Mouse (Mus musculus): ENCODE measurements around the gene Wnt10a. TPM values are rescaled to one million over a fixed set of nuclear protein-coding genes. Genes with fewer than 3 reads are reported as not detected.

The Wnt10a gene
- under 1 TPM; 0.13 to 0.27 TPM for total RNA-seq (2021)
- long read RNA-seq, experiment 1, partial matches to known transcripts, result 1 of 2 reads
- long read RNA-seq, experiment 1, other reads (novel, unspliced or antisense), result 1 of 2 reads
- long read RNA-seq, experiment 2, partial matches to known transcripts, result 1 of 1 reads
- long read RNA-seq, experiment 2, other reads (novel, unspliced or antisense), result 0 of 1 reads

DNA sequence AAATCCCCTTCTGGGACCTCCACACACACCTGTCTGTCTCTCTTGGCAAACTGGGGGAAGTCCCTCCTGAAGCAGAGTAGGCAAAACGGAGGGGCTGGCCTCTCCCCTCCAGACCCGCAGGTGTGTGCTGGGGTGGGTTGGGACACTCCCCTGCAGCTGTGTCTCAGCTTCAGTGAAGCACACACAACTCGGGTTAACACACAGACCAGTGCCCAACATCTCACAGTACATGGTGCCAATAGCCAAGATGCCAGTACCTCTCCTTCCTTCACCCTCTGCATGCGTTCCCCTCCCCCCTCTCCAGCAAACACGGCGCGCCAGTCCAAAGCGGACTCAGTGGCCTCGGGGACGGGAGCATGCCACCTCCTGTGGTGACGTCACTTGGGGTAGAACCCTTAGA is at the start of gene Wnt10a:
Wnt10a (plus strand) TSS at position 268 of the 400 bp plus-strand sequence.
- no peak for DNase-seq (ENCODE audit: low spot score in 2 of 2)

DNA sequence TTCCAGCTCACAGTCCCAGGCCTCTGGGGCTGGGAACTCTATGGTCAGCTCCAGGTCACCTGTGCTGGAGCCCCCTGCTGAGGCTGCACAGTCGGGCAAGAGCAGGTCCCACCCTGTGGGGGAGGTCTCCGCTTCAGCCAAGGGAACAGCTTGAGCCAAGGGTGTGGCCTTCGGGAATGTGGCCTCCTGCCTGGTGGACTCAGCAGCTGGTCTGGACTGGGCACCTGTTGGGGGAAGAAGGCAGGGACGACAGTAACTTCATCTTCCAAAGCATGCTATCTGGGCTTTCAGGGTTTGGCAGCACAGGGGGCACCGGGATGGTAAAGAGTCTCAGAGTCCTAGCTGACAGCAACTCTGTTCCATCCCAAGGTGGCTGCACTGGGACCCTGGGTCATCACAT is 44.0 kb upstream of the Wnt10a start:
- DNase-seq (ENCODE audit: low spot score in 2 of 2), result peak in 1 of 2 experiments; percentile 21

DNA sequence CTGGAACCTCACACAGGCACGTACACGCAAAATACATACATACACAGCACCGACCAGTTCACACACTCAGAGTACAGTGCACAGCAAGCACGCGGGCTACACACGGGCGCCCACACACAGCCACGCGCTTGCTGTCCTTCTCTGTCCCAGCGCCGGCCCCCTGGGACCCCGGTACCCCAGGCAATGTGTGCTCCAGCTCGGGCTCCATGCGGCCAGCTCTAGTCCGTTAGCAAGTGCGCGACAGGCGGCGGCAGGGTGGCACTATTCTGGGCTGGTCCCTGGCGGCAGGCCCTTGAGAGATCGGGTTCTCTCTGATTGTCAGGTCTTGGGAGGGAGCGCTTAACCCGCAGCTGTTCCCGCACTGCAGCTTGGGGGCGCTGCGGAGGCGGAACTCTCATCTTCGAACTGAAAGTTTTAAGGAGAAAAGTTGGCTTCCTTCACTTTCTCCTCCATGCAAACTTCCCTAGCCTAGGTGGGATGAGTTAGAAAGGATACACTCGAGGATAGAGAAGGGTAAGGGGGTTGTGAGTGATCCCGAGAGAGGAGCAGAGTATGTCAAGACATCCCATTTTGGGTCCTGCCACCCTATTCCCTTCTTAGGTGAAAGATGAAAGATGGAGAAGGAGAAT is 42.6 kb upstream of the Wnt10a start, which contains the start of gene Prkag3:
Prkag3 (minus strand) TSS at position 579 of the 629 bp plus-strand sequence.
- DNase-seq (ENCODE audit: low spot score in 2 of 2), result peak; percentile 60 to 73

DNA sequence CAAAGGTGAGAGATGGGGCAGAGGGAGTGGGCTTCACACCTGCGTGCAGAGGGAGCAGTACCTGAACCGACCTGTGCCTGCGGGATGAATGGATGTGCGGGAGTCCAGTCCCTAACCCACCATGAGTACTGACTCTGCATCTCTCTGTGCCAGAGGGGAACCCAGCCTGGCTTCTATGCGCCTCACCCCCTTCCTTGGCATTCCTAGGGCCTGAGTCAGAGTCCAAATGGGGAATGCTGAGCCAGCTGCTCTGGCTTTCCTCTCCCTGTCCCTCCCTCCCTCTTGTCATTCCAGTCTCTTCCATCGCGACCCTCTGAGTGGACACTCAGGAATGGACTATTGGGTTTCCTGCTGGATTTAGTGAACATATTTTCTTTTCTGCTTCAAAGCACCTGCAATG is 42.0 kb upstream of the Wnt10a start:
- DNase-seq (ENCODE audit: low spot score in 2 of 2), result peak in 1 of 2 experiments; percentile 55

DNA sequence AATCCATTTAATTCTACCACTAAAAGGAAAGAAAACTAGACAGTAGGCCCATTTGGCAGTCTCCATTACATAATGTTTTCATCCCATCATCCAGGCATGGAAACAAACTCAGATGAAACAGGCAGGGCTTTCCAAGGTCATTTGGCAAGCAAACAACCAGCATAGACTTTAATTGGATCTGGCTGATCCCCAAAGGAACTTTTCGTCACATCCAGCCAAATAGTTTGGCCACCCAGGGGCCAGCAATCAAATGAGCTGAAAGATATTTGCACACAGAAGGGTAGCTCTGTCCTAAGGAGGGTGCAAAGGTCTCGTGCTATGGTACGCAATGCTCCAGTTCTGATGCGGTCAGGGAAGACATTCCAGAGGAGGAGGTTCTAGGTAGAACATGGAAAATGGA is 40.6 kb upstream of the Wnt10a start:
- no peak for DNase-seq (ENCODE audit: low spot score in 2 of 2)

DNA sequence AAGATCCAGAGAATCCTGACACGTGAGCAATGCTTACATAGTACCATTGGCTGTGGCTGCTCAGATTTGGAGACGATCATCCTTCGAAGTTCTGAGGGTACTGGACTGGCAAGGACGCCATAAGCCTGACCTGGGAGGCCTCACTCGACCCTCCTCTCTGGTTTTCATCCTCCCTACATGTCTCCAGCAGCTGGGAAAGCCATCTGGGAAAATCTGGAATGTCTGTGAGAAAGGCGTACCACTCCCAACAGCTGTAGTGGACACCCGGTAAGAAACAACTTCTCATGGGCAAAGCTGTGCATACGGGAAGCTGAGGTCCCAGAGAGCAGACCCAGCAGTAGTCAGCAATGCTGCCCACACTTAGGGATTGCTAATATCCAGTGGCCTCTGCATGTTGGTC is 39.2 kb upstream of the Wnt10a start:
- DNase-seq (ENCODE audit: low spot score in 2 of 2), result no peak

DNA sequence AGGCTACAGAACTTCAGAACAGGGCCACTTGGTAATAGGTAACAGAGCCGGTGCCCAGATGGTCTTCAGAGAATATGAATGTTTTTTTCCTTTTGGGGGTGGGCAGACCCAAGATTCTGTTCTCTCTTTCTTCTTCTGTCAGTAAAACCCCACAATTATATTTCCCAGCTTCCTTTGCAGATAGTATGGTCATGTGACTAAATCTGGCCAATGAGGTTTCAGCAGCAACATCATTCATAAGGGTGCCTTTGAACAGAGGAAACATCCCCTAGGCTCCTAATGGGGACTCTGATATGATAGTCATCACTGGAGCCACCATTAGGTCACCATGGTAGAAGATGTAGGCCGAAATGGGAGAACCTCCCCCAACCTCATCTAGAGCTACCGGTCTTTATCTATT is 38.5 kb upstream of the Wnt10a start:
- DNase-seq (ENCODE audit: low spot score in 2 of 2), result no peak

DNA sequence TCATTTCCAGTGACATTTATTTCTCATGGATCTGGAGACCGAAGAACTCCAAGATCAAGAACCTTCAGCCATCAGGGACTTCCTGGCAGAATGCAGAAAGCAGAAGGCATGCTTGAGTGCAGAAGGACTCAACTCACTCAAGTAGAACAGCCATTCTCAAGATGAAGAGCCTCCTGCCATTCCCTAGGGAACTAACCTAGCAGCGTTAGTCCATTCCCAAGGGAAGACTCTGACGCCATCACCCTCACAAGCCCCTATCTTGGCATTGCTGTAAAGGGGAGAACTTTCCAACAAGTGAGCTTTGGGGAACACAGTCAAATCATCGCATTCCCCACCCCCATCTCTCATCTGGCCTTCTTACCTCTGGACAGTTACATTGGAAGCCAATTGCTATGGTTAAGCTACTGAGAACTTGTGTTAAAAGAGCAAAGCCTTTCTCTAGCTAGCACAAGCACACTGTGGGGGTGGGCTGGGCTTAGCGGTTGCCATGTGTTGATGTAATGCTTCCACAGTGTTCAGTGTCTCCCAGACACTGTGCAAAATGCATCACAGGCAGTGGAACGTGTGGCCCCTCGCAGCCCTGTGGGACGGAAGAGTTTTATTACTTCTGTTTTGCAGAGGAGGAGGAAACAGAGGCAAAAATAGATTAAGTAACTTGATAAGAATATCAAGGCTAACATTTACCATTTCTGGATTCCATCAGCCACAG is 37.9 kb upstream of the Wnt10a start:
- no peak for DNase-seq (ENCODE audit: low spot score in 2 of 2)

DNA sequence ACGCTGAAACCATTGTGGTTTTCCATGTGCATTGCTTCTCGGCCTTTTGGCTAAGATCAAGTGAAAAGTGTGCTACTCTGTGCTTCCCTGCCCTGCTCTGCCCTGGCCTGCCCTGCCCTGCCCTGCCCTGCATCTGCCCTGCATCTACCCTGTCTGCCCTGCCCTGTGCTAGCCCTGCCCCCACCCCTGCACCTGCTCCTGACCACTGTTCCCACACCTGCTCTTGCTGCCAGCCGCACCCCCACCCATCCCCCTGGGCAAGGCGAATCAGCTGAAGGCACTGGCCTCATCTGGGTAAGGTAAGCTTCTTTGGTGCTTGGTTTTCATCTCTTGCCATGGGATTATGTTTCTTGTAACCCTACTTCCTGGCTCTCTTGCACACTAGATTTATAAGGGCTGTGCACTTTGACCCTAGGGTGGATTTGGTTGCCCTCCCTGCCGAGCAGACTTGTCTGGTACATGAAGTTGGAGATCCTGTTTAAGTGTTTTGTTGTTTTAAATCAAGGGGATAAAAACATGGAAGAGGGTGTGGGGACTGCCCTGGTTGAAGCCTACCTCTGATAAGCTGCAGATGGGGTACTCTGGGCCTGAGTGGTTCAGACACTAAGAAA is 37.0 kb upstream of the Wnt10a start:
- DNase-seq (ENCODE audit: low spot score in 2 of 2), result no peak

DNA sequence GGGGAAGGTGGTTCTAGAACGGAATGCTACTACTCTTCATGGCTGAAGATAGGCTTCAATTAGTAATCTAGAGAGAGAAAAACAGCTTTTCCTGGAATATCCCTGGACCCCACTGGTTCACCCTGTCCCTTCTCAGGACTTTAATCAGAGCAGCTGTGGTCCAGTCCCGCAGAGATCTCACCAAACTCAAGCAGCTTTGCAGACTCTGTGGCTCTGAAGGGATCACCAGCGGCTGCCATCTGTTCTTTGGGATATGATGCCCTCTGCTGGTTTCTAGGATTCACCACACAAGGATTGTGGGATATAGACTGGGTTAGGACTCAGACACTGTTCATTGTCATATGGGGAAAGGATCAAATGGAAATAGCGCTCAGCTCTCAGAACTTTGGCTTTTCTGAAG is 31.5 kb upstream of the Wnt10a start:
- DNase-seq (ENCODE audit: low spot score in 2 of 2), result no peak

DNA sequence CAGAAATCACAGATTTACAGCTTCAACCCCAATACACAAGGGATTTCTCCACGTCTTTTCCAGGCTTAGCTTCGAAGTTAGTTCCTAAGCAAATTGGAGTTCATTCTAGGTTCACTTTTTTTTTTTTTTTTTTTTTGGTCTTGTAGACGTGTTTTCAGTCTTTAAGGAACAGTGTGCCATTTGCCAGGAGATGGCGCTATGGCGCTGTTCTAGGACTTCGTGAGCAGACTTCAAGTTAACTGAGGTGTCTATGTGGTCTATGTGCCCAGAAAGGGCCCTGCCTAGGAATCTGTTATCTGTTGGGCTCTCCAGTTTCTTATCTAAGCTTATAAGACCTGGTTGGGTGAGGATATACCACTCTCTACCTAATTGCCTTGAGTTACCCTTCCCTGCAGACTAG is 28.2 kb upstream of the Wnt10a start:
- DNase-seq (ENCODE audit: low spot score in 2 of 2), result peak in 1 of 2 experiments; percentile 75

DNA sequence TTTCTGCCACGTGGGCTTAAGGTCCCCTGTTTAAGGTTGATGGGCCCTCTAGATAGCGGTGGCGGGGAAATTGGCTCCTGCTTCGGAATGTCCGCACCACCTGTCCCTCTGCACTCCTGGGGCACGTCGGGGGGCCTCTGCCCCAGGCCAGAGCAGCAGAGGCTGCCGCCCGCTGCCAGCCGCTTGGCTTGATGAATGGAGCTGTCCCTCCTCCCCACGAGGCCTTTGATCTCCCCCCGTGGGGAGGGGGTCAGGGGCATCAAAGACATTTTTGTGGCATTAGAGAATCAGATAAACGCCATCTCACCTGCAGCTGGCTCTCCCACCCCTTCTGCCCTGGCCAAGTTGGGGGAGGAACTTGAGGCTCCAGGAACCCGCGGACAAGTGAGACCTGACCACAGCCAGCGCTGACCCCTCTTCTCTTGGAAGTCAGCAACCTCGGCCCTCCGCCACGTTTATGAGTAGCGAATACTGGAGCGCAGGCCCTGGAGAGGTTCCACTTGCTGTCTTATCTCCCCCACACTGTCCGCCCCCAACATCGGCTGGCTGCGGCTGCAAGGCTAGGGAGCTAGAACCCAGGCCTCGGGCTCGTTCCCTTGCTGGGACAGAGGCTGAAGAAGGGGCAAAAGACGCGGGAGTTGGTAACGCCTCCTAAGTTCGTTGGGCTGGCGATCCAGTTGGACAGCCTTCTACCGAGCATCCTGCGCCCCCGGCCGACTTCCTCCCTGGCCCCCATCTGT is 20.4 kb upstream of the Wnt10a start:
- DNase-seq (ENCODE audit: low spot score in 2 of 2), result no peak

DNA sequence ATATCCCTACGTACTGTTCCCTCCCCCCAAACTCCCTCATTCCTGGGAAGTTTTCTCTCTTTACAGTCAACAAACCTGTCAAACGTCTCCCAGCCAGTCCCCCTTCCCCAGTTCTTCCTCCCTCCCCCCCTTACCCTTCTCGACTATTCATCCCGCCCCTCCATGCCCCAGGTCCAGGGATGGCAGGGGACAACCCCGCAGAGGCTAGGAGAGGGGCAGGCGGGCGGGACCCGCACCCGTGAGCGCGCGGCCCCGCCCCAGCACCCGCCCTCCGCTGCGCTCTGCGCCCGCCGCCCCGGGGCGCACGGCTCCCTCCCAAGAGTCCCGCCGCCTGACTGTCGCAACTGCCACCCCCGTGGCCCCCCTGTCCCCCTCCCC is 19.9 kb upstream of the Wnt10a start:
- DNase-seq (ENCODE audit: low spot score in 2 of 2), result no peak

DNA sequence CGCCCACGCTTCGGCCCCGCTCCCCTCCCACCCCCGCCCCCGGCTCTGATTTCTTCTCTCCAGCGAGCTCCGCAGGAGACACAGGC is 19.6 kb upstream of the Wnt10a start, which contains the start of gene Wnt6:
Wnt6 (plus strand) TSS at position 48 of the 86 bp plus-strand sequence.
- DNase-seq (ENCODE audit: low spot score in 2 of 2), result no peak

DNA sequence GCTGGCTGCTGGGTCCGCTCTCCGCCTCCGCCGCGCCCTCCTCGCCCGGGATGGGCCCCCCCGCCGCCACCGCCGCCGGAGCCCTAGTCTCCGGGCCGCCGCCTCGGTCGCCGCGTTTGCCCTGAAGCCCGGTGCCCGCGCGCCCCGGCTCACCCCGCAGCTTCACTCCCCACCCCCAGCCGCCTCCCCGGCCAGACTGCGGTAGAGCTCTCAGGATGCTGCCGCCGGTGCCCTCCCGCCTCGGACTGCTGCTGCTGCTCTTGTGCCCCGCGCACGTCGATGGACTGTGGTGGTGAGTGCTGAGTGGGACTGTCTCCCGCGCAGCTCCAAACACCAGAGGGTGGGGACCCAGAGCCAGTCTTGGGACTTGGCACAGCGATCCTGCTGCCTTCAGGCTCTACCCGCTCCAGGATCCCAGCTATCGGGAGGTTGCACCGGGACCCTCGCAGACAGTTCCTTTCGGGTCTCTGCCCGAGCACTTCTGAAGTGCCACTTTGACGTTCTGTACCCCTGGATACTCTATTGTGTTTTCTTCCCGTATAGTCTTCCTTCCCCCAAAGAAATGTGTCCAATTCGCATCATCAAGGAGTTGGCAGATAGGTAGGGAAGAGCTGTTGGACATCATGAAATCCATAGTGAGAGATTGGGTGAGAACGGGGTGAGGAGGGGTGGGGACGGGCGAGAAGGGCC is 19.2 kb upstream of the Wnt10a start:
- no peak for DNase-seq (ENCODE audit: low spot score in 2 of 2)

DNA sequence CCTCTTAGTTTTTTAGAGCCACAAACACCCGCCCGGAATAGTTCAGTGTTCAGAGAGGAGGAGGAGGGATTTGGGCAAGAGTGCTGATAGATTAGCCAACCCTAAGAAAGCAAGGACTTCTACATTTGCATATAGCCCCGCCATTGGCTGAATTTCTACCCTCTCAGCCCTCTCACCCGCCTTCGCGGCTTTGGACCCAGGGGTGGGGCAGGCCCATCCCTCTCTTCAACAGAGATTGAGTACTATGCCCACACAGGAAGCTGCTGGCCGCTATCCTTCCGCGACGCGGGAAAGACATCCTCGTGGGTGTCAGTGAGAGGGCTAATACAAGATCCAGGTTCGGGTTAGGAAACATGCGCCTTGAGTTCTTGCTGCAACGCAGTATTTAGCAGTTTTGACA is 18.2 kb upstream of the Wnt10a start:
- peak in 1 of 2 experiments; percentile 76 for DNase-seq (ENCODE audit: low spot score in 2 of 2)

DNA sequence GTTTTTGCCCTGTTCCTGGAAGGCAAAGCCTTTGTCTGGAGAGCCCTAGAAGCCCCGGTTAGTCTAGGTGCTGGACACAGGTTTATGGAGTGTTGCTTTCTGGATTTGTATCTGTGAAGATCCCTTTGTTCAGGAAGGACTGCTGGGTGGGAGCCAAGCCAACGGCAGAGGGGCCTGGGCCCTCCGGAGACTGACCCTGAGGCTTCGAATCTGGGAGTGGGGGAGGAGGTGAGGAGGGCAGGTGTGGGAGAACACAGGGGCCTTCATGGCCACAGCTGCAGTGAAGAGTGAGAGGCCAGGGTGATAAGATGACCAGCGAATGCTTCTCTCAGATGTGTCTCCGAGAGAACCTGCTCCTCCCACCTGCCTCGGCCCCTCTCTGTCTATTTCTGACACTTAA is 17.3 kb upstream of the Wnt10a start:
- DNase-seq (ENCODE audit: low spot score in 2 of 2), result no peak

DNA sequence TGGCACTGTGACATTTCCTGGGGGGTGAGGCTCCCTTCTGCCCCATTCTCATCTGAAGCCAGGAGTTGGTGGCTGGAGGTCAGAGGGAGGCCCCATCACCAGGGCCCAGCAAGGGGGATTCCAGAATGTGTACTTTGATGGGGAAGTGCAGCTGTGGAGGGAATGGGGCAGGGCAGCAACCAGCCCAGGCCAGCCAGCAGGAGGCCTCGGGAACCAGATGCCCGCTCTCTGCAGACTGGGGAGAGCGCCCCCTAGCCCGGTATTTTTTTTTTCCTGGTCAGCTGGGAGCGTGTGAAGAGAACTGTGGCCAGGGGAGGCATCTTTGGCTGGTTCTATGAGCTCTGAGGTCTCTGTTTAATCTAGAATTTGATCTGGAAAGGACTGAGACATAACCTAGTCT is 15.5 kb upstream of the Wnt10a start:
- no peak for DNase-seq (ENCODE audit: low spot score in 2 of 2)

DNA sequence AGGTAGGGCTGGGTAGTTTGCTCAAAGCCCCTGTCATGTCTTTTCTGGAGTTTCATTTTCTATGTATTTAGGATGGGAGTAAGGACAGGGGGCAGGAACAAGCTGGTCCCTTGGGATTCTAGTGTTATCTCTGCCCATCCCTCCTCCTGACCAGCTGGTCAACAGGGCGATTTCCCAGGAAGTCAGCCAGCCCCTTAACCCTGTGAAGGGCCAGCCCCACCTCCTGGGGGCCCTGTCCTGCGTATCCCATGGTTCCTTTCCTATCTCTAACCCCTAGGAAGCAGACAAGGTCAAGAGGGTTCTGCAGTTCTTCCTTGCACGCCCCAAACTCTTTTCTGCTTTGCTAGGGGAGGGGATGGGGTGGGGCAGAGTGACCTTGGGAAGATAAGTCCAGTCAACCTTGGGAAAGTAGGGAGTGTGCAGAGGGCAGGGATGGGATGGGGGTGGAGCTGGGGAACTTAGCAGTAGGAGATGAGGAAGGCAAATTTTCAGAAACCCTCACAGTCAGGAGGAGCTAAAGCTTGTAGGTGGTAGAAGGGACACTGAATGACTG is 12.3 kb upstream of the Wnt10a start:
- DNase-seq (ENCODE audit: low spot score in 2 of 2), result no peak

DNA sequence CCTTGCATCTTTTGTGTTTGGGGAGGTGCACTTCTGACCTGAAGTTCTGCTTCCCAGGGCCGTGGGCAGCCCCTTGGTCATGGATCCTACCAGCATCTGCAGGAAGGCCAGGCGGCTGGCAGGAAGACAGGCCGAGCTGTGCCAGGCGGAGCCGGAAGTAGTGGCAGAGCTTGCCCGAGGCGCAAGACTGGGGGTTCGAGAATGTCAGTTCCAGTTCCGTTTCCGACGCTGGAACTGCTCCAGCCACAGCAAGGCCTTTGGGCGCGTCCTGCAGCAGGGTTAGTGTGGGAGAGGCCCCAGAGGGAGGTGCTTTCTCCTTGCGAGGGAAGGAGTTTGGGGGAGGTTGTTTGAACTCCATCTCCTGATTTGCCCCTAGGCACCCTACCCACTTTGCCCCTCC is 9.3 kb upstream of the Wnt10a start:
- no peak for DNase-seq (ENCODE audit: low spot score in 2 of 2)

DNA sequence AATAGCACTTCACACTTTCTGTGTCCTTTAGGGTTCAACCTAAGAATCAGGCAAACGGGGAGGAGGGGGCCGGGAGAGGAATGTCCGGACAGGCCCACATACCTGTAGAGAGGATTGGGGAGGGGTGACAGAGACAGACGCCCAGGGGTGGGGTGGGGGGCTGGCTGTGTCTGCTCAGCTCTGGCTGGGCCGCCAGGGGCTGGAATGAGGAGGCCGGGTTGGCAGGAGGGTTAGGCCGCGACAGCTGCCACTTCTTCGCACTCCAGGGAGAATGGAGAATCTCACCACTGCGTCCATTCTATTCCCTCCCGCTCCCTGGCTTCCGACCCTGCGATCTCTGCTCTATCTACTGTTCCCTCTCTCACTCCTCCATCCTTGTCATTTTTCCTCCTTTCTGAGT is 7.8 kb upstream of the Wnt10a start:
- DNase-seq (ENCODE audit: low spot score in 2 of 2), result no peak
